Mouse (Mus musculus): Measurements from ENCODE around the gene Zfp768.
"Not testable (repeated sequence)": the region's sequence is repeated elsewhere in the genome, so short reads cannot be mapped to it uniquely, and the experiment has no call there.

The Zfp768 gene

DNA sequence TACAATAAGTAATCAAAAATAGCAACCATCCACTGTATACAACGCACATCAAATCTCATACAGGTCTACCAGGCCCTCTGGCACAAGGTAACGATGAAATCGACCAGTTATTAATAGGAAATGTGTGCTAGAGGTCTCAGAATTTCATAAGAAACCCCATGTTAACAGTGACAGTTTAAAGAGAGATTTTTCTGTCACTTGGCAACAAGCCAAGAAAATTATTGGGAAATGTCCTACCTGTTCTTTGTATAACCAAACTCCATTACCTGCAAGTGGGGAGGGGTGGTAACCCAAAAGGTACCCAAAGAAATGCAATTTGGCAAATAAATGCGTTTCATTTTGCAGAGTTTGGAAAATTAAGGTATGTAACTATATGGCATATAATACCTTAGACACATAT is 13.1 kb upstream of the Zfp768 start:
- peak; percentile 51 for DNase-seq (ENCODE audit: extremely low read depth, low read depth, low spot score)

DNA sequence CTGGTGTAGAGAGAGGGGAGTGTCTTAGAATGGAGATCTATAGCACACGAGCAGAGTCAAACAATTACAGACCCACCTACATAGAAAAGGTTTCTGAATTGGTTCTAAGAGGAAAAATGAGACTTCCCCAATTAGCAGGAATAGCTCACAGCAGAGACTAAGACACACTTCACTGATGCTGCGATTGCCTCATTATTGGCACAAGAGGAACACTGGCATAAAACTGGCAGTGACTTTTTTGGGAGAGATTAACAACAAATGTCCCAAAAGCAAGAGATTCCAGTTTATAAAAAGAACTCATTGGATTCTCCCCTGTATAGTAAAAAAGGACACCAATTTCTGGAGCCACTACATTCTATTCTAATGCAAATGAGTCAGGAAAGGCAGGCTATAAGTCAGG is 12.5 kb upstream of the Zfp768 start:
- no peak for DNase-seq (ENCODE audit: extremely low read depth, low read depth, low spot score)

DNA sequence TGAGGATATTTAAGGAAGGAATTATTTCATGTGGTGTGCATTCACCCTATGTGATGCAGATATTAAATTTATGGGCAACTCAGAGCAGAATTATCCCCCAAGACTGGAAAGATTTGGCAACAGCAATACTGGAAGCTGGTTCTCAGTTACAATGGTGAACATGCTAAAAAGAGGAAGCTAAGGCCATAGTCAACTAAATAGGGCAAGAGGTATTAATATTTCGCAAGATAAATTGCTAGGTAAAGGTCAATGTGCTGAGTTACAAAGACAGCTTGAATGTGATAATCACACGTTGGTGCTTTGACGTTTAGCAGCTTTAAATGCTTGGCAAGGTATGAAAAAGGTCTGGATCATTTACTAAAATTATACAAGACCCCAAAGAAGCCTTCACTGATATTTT is 10.4 kb upstream of the Zfp768 start:
- DNase-seq (ENCODE audit: extremely low read depth, low read depth, low spot score) = no peak

DNA sequence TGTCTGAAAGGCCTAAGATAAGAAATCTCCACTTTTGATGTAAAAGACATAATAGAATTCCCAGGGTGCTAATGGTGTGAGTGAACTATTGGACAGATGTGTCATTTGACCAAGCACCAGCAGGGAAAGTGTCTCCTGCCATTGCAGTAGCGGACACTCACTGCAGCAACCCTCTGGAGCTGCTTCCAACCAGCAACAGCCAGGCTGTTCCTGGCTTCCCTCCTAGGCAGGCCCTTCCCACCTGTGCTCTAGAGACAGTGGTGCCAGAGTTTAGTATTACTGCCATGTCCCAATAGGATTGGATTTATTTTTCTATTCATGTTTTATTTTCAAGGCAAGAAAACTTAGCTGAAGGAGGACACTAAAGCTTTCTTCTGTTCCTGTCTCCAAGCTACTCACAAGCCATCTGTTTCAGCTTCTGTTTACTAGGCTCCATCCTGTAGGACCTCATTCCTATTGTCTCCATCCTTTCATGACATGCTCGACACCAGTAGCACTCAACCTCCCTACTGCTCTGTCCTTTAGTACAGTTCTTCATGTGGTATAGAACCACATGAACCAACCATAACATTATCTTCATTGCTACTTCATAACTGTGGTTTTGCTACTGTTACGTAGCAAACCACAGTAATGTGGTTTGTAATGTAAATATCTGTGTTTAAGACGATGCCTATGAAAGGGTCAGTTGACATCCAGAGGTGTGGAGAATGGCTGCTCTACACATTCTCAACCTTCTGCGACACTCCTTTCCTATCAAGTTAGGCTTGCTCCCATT is 6.0 kb upstream of the Zfp768 start:
- DNase-seq (ENCODE audit: extremely low read depth, low read depth, low spot score) = no peak

DNA sequence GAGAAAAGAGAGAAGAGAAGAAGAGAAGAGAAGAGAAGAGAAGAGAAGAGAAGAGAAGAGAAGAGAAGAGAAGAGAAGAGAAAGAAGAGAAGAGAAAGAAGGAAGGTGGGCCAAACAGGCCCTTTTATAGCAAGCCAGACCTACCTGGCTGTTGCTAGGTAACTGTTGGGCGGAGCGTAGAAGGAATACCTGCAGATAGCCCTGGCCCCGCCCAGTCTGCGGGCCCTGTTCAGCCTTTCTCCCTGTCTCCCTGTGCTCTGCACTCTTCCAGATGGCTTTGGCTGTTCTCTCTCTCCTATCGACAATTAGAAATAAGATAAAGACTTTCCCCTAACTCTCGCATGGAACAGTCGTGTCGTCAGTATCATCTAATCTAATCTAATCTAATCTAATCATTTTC is 1.3 kb upstream of the Zfp768 start:
- DNase-seq (ENCODE audit: extremely low read depth, low read depth, low spot score) = no peak

DNA sequence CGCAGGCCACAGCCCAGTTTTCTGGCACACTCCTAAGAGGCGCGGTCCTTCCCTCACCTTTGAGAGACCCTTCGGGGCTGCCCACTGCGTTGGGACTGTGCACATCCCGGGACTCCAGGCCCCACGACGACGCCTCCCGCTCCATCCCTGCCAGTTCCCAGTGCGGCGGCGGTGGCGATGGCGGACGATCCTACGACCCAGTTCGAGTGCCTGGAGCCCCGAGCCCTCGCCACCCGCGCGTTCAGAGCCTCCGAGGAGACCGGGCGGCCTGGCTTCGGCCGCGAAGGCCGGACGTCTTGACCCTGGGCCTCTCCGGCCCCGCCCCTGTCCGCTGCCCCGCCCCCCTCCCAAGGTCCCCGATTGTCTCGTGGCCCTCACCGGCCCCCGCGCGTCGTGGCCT is 297 bp downstream of the Zfp768 start:
- DNase-seq (ENCODE audit: extremely low read depth, low read depth, low spot score) = no peak

DNA sequence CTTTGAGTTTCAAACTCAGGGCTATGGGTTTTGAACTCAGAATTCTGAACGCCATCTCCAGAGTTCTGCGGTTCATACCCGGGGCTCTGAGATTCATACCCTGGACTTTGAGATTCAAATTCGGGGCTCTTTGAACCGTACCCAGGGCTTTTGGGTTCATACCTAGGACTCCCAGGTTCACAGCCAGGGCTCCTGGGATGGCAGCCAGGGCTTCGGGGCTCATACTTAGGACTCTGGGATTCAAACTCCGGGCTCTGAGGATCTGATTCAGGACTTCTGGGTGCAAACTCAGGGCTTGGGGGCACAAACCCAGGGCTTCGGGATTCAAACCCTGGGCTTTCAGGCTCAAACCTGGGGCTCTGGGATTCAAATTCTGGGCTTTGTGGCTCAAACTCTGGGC is 1.0 kb downstream of the Zfp768 start:
- DNase-seq (ENCODE audit: extremely low read depth, low read depth, low spot score) = no peak

DNA sequence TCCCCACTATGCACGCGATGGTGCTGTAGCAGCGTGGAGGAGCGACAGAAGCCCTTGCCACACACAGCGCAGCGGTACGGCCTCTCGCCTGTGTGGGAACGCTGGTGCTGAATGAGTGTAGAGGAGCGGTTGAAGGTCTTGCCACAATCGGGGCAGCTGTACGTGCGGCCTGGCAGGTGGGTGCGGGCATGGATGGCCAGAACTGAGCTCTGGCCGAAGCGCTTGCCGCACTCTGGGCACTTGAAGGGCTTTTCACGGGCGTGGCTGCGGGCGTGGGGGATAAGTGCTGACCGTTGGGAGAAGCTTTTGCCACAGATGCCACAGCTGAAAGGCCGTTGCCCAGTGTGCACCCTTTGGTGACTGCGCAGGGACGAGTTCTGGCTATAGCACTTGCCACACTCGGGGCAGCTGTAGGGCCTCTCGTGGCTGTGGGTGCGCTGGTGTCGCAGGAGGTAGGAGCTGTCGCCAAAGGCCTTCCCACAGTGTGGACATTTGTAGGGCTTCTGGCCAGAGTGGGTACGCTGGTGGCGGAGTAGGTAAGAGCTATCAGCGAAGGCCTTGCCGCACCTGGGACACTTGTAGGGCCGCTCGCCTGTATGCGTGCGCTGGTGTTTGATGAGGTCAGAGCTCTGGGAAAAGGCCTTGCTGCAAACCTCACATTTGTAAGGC is 1.9 kb downstream of the Zfp768 start:
- no peak for DNase-seq (ENCODE audit: extremely low read depth, low read depth, low spot score)

DNA sequence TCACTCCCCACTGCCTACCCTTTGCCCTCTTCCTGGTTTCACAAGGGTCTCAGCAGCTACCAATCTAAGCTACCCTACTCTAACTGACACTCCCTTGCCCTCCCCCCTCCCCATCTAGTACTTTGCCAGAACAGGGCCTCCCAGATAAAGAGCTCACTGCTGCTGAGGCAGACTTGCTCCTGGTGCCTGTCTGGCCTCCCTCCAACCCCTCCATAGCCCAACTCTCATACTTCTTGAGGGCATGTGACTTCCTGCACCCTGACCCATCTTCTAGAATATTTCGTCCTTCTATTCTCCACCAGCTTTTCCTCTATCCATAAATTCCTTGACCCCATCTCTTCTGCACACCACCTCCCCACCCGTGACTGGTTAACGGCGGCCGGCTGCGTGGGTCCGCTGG is 2.5 kb downstream of the Zfp768 start:
- no peak for DNase-seq (ENCODE audit: extremely low read depth, low read depth, low spot score)

DNA sequence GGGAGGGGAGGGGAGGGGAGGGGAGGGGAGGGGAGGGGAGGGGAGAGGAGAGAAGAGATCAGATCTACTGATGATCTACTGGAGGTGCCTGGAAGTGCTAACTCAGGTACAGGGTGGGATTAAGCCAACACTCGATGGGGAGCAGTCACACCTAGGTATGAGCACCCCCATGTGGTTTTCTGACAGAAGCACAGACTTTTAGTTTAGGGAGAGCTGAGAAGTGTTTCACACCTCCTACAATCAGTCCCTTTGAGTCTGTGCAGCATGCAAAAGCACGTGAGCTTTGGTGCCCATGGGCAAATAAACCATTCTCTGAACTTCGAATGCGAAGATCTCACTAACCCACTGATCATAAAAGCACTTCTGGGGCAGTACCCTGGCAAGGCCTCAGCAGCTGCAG is 3.1 kb downstream of the Zfp768 start:
- DNase-seq (ENCODE audit: extremely low read depth, low read depth, low spot score) = no peak

DNA sequence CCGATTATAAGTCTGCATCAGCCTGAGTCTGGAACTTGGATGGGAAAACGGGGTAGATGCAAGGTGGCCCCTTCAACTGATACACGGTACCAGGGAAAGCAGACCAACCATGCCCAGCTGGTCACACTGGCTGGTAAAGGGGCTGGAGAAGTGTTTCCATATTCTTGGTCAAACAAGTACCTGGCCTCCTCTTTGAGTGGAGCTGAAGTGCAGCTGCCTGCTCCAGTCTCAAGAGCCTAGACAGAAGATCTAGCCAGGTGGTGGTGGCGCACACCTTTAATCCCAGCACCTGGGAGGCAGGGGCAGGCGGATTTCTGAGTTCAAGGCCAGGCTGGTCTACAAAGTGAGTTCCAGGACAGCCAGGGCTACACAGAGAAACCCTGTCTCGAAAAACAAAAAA is 3.5 kb downstream of the Zfp768 start:
- not testable (repeated sequence) for DNase-seq (ENCODE audit: extremely low read depth, low read depth, low spot score)

DNA sequence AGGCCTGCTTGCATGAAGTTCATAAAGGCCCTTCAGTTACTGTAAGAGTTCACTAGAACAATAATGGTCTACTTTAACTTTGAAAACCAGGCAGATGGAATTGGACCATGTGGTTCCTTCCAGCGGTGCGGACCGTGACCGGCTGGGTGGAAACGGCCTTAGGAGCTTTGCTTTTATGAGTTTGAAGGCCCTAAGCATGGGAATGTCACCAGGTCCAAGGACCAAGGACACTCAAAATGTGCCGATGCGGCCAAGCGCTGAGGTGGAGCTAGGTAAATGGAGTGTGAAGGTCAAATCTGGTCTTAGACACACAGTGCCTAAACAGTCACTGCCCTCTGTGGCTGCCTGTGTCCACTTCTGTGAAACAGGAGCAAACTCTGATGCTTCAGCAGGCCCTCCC is 4.0 kb downstream of the Zfp768 start:
- no peak for DNase-seq (ENCODE audit: extremely low read depth, low read depth, low spot score)

DNA sequence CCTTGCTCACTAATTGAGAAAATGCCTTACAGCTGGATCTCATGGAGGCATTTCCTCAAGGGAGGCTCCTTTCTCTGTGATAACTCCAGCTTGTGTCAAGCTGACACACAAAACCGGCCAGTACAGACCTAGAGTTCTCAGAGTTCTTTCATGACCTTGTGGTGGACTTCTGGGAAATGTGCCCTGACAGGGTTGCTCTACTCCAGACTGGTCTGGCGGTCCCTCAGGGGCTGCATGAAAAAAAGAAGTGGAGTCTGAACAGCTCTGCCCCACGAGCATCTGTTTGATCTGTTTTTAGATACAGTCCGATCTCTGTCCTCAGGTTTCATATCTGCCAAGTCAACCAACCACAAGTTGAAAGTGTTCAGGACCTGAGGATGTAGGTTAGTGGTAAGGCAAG is 7.8 kb downstream of the Zfp768 start:
- DNase-seq (ENCODE audit: extremely low read depth, low read depth, low spot score) = no peak

DNA sequence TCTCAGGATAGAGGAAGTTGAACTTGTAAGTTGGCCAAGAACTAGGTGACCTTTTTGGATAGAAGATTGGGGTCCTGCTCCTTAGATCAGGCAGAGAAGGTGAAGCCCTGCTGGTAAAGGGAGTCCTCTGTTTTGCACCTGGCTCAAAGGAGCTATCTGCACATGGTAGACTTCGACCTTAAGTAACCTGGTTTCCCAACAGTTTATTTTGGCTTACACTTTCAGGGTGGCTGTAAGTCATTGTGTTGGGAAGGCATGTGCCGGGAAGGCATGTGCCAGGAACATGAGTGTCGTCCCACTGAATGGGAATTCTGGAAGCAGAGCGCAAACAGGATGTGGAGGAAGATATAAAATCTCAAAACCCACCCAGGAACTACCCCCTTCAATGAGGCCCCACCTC is 9.8 kb downstream of the Zfp768 start:
- DNase-seq (ENCODE audit: extremely low read depth, low read depth, low spot score) = peak; percentile 70

DNA sequence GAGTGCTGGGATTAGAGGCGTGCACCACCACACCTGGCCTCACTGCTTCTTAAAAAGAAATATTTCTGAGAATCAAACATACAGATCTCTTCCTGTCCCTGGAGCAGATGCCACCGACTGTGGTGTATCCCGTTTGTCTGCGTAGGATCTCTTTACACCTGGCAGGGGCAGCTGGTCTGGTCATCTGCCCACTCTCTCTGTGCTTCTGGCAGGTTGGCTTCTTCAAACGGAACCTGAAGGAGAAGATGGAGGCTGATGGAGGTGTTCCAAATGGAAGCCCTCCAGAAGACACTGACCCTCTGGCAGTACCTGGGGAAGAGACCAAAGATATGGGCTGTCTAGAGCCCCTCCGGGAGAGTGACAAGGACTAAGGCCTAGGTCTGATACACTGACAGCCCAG is 12.1 kb downstream of the Zfp768 start:
- DNase-seq (ENCODE audit: extremely low read depth, low read depth, low spot score) = no peak

DNA sequence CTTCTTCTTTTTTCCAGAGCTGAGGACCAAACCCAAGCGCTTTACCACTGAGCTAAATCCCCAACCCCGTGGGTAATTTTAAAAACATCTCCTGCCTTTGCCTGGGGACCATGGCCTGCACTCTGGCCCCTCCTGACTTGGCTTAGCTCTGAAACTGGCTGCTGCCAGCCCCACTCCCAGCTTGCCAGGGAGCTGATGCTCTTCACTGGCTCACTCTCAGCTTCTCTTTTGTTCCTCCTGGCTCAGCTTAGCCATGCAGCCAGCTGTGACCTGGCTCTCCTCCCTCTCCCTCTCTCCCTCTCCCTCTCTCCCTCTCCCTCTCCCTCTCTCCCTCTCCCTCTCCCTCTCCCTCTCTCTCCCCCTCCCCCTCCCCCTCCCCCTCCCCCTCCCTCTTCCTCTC is 18.7 kb downstream of the Zfp768 start:
- no peak for DNase-seq (ENCODE audit: extremely low read depth, low read depth, low spot score)

DNA sequence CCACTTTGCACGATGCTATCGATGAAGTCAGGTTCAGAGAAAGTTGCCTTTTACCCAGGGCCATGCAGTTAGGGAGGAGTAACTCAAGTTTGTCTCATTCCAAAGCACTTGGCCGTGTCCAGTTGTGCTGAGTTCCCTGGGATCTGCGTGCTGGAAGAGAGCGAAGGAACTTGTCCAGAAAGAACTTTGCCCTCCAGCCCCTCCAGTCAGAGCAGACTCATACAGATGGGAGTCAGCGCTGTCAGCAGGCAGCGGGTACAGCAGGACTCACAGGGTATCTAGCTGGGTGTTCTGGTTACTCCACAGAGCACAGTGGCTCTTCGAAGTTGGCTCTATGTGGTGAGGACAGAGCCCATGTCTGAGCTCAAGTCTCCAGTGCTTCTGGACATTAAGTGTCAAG is 19.8 kb downstream of the Zfp768 start:
- no peak for DNase-seq (ENCODE audit: extremely low read depth, low read depth, low spot score)

DNA sequence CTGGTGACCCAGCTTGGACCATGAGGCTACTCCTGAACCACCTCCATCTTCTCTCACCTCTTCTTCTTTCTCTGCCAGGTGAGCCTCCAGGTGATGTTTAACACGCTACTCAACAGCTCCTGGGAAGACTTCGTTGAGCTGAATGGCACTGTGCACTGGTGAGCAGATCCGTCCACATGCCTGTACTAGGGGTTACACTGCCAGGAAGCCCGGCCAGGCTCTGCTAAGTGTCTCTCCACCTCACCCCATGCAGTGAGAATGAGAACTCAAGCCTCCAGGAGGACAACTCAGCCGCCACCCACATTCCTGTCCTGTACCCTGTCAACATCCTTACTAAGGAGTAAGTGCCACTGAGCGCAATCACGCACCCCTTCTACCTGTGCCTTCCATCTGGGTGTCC is 20.4 kb downstream of the Zfp768 start:
- DNase-seq (ENCODE audit: extremely low read depth, low read depth, low spot score) = no peak

DNA sequence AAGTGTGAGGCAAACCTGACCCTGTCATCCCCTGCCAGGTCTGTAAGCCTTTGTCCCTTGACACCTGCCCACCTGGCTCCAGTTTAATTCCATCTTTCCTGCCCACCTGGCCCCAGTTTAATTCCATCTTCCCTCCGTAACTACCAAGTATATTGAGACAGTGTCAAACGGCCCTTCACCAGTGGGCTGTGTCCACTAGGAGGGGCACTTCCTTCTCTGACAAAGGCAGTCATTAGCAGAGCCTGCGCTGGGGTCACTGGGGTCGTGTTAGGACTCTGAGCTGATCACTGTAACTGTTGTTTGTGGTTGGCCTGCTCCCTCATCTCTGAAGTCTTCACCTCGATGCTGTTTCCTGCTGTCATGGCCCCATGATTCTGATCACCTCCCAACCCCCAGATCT is 23.3 kb downstream of the Zfp768 start:
- no peak for DNase-seq (ENCODE audit: extremely low read depth, low read depth, low spot score)

DNA sequence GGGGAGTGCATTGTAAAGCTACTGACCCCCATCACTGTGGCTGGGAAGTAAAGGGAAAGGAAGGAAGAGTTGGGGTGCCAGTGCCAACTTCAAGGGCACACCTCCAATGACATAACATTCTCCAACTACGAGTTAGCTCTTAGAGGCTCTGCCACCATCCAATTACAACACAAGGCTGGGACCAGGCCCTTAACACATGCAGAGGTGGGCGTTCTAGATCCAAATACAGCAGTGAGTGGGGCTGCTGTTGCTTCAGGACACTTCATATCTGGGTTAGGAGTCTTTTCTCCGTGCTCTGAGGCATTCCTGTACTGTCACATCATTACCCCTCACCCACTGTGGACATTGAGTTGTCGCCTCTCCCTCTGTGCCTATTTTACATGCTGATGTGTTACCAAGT is 24.3 kb downstream of the Zfp768 start:
- DNase-seq (ENCODE audit: extremely low read depth, low read depth, low spot score) = no peak

DNA sequence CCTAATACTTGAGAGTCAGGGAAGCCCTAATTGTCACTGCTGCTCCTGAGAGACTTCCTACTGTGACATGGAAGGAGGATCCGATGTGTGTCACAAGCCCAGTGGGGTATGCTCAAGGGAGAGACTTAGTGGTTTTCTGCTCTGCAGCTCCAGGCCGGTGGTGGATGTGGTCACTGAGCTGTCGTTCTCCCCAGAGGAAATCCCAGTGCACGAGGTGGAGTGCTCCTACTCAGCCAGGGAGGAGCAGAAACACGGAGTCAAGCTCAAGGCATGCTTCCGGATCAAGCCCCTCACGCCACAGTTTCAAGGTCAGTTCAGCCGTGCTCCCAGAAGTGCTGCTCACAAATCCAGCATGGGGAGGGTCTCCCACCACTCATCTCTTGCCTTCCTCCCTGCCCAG is 31.5 kb downstream of the Zfp768 start:
- no peak for DNase-seq (ENCODE audit: extremely low read depth, low read depth, low spot score)

DNA sequence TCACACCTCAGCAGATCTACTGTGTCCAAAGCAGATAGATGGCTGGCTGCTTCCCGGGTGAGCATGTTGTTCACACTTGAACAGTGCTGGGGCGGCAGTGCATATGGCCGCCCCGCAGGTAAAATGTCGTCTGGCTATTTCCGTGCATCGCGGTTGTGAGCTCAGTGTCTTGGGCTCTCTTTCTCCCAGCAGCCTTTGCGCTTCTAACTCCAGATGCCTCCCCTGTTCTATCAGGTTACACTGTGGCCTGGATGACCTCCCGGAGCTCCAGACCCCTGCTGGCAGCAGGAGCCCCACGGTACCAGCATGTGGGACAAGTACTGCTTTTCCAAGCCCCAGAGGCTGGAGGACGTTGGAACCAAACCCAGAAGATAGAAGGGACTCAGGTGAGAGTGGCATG is 35.4 kb downstream of the Zfp768 start:
- no peak for DNase-seq (ENCODE audit: extremely low read depth, low read depth, low spot score)

DNA sequence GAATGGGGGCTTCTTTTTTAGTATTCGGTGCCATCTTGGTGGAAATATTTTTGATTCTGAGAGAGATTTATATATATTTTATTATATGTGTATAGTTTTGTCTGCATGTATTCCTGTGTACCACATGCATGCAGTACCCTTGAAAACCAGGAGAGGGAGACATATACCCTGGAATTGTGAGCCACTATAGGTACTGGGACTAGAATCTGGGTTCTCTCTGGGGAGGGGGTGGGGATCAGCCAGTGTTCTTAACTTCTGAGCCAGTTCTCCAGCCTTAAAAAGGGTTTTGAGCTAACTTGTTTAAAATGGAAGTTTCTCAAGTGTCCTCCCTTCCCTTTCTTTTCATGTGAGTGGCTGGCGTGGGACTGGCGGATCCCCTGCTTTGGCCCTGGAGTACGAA is 36.5 kb downstream of the Zfp768 start:
- no peak for DNase-seq (ENCODE audit: extremely low read depth, low read depth, low spot score)
